Mouse (Mus musculus): Measurements from ENCODE around the gene Irf2. TPM values are rescaled to one million over a fixed set of nuclear protein-coding genes. Genes with fewer than 3 reads are reported as not detected.

Irf2 gene
- polyA plus RNA-seq, 1 experiment from 2014 or later: 27.0 TPM

DNA sequence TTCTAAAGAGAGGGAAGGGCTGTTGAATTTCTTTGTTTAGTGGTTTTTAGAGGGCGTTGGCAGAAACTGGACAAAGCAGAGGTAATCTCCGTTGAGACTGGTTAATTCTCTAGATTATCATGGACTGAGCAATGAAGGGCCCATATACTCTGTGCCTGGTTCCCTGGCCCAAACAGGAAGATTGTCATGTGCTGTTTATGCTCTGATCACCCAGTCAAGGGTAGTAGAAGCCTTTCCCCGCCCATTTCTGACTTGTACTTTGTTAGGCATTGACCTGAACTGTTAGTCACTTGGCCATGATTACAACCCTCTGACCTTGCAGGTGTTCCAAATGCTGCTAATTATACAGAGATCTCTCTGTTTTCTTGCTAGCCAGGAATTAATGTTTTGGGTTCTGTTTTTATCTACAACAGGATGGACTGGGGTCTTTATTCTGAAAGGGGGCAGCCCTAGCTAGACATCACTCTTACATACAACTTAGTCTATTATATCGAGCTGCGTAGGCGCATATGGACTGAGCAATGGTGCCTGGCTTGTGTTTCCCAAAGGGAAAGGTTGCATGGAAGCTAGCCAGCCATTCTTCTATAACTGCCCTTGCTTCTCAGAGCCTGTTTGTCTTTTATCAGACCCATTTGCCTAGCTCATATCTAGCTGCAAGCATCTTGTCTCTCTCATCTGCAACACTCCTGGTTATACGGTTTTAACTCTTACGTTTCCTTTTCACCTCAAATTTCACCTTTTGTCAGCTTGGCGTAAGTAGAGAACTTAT, 143.9 kb downstream of the Irf2 start:
- 77% methylated on average over 9 of the region's 9 CpGs for WGBS
- H3K4me3 ChIP-seq (ENCODE audit: low read depth, low read length): no peak overlapping the region
- H3K27me3 ChIP-seq (ENCODE audit: control insufficient read depth, insufficient read depth, low read length): no peaks in the 10 kb centered on the region
- H3K27ac ChIP-seq (replicated peaks): peak overlapping the region; percentile 56
- ATAC-seq (ENCODE audit: low FRiP score, low TSS enrichment) (peak; percentile 70), DNase-seq (ENCODE audit: low spot score) (no peak)
- H3K4me1 ChIP-seq (replicated peaks; ENCODE audit: control insufficient read depth, insufficient read depth): peaks cover 2% of the 10 kb centered on the region
- no peak overlapping the region for H3K9ac ChIP-seq (ENCODE audit: low read length)
- H3K9me3 ChIP-seq (ENCODE audit: control insufficient read depth, low read length): no peaks in the 10 kb centered on the region; the same call in 1 of the 2 replicates
- no peaks in the 10 kb centered on the region for H3K36me3 ChIP-seq (ENCODE audit: control insufficient read depth, insufficient read depth, low read length)
- no peak overlapping the region for H3K4me2 ChIP-seq (replicated peaks; ENCODE audit: low read depth)
- no peak for TF ChIP-seq EP300 (optimal IDR thresholded peaks at IDR 0.05)

DNA sequence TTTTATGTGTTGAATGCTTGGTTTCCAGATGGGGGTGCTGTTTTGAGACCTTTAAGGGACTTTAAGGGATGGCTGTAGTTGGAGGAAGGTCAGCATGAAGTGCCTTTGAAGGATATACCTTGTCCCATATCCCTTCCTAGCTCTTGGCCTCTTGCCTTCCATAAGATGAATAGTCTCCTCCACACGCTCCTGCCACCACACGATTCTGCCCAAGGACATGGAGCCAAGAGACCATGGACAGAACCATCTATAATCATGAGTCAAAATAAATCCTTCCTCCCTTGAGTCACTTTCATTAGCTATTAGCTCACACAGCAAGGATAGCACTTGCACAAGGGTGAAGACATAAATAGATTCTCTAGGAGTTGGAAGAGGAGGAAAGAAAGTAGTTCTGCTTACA, 146.3 kb downstream of the Irf2 start:
- Histone ChIP-seq H3K36me3 (ENCODE audit: control insufficient read depth, insufficient read depth, low read length) (no peaks in the 10 kb centered on the region), H3K9me3 (ENCODE audit: control insufficient read depth, low read length) (no peaks in the 10 kb centered on the region; the same call in 1 of the 2 replicates), H3K4me1 (replicated peaks; ENCODE audit: control insufficient read depth, insufficient read depth) (peaks cover 5% of the 10 kb centered on the region), H3K27me3 (ENCODE audit: control insufficient read depth, insufficient read depth, low read length) (no peaks in the 10 kb centered on the region), H3K9ac (ENCODE audit: low read length) (no peak overlapping the region), H3K27ac (replicated peaks) (no peak overlapping the region), H3K4me2 (replicated peaks; ENCODE audit: low read depth) (no peak overlapping the region), H3K4me3 (ENCODE audit: low read depth, low read length) (no peak overlapping the region)
- no peak for TF ChIP-seq CTCF (IDR thresholded peaks at IDR 0.05; ENCODE audit: low read depth)
- WGBS: 81% methylated on average over 2 of the region's 2 CpGs
- DNase-seq (ENCODE audit: low spot score): no peak
- ATAC-seq (ENCODE audit: low FRiP score, low TSS enrichment): no peak

DNA sequence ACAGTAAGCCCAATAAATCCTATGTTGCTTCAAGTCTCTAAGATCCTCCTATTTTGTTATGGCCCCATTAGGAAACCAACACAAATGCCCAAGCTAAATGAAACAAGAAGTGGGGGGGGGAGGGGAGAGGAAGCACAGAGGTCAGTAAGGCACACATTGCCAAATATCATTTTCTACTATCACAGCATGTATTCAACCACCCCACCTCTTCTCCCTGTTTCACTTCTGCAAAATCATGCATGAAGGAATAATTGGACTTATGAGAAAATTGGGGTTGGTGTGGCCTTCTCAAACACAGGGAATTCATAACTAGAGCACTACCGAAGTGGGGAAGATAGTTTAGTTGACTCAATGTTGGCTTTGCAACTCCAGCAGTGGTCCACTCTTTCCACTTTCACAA, 146.7 kb downstream of the Irf2 start:
- ATAC-seq (ENCODE audit: low FRiP score, low TSS enrichment) (no peak), DNase-seq (ENCODE audit: low spot score) (no peak)
- H3K4me3 ChIP-seq (ENCODE audit: low read depth, low read length): no peak overlapping the region
- no peaks in the 10 kb centered on the region; the same call in 1 of the 2 replicates for H3K9me3 ChIP-seq (ENCODE audit: control insufficient read depth, low read length)
- H3K9ac ChIP-seq (ENCODE audit: low read length): no peak overlapping the region
- TF ChIP-seq EP300 (optimal IDR thresholded peaks at IDR 0.05) (no peak), CTCF (IDR thresholded peaks at IDR 0.05; ENCODE audit: low read depth) (no peak)
- H3K27ac ChIP-seq (replicated peaks): no peak overlapping the region
- no peaks in the 10 kb centered on the region for H3K27me3 ChIP-seq (ENCODE audit: control insufficient read depth, insufficient read depth, low read length)
- H3K4me1 ChIP-seq (replicated peaks; ENCODE audit: control insufficient read depth, insufficient read depth): peaks cover 5% of the 10 kb centered on the region
- no peaks in the 10 kb centered on the region for H3K36me3 ChIP-seq (ENCODE audit: control insufficient read depth, insufficient read depth, low read length)
- 81% methylated on average over 1 of the region's 1 CpGs for WGBS
- no peak overlapping the region for H3K4me2 ChIP-seq (replicated peaks; ENCODE audit: low read depth)

DNA sequence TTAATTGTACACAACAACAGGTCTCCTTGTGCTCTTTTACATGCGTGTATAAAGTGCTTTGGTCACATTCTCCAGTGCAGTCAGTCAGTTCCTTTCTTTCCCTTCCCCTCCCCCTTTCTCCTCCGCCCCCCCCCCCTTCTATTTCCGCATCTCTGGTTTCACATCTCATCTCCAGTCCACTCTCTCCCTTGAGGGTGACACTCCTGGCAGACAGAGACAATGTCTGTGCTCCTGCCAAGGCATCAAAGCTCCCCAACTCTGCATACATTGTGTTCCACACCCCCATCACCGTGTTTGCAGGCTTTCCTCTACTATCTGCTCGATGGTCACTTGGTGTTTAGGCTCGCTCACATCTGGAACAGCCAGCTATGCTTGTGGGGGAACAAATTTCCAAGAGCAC, 147.9 kb downstream of the Irf2 start:
- Histone ChIP-seq H3K9ac (ENCODE audit: low read length) (no peak overlapping the region), H3K27ac (replicated peaks) (0 out of 2 replicates have a peak overlapping the region, but pooled peaks have one; percentile 13), H3K4me1 (replicated peaks; ENCODE audit: control insufficient read depth, insufficient read depth) (peaks cover 5% of the 10 kb centered on the region), H3K4me2 (replicated peaks; ENCODE audit: low read depth) (no peak overlapping the region), H3K36me3 (ENCODE audit: control insufficient read depth, insufficient read depth, low read length) (no peaks in the 10 kb centered on the region), H3K9me3 (ENCODE audit: control insufficient read depth, low read length) (no peaks in the 10 kb centered on the region; the same call in 1 of the 2 replicates), H3K4me3 (ENCODE audit: low read depth, low read length) (no peak overlapping the region), H3K27me3 (ENCODE audit: control insufficient read depth, insufficient read depth, low read length) (no peaks in the 10 kb centered on the region)
- no peak for ATAC-seq (ENCODE audit: low FRiP score, low TSS enrichment)
- WGBS: 72% methylated on average over 5 of the region's 6 CpGs
- TF ChIP-seq CTCF (IDR thresholded peaks at IDR 0.05; ENCODE audit: low read depth): no peak
- TF ChIP-seq EP300 (optimal IDR thresholded peaks at IDR 0.05): no peak
- no peak for DNase-seq (ENCODE audit: low spot score)

DNA sequence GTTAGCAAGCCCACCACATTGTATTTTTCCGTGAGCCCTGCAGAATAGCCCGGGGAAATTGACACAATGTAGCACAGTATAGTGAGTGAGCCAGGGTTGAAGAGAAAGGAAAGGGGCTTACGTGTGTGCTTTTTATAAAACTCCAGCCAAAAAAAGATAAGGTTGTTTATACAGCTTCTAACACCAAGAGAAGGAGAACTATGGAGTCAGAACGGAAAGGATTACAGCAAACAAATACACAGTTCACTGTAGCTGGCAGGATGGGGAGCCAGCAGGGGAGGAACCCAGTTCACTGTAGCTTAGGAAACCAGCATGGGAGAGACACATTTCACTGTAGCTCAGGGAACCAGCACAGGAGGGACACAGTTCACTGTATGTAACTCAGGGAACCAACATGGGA, 149.0 kb downstream of the Irf2 start:
- Histone ChIP-seq H3K27me3 (ENCODE audit: control insufficient read depth, insufficient read depth, low read length) (no peaks in the 10 kb centered on the region), H3K36me3 (ENCODE audit: control insufficient read depth, insufficient read depth, low read length) (no peaks in the 10 kb centered on the region), H3K9me3 (ENCODE audit: control insufficient read depth, low read length) (no peaks in the 10 kb centered on the region; the same call in 1 of the 2 replicates), H3K9ac (ENCODE audit: low read length) (no peak overlapping the region), H3K4me3 (ENCODE audit: low read depth, low read length) (no peak overlapping the region), H3K27ac (replicated peaks) (peak overlapping the region; percentile 67), H3K4me2 (replicated peaks; ENCODE audit: low read depth) (no peak overlapping the region), H3K4me1 (replicated peaks; ENCODE audit: control insufficient read depth, insufficient read depth) (peaks cover 5% of the 10 kb centered on the region)
- WGBS: 12% methylated on average over 4 of the region's 4 CpGs
- TF ChIP-seq EP300 (optimal IDR thresholded peaks at IDR 0.05) (no peak), CTCF (IDR thresholded peaks at IDR 0.05; ENCODE audit: low read depth) (no peak)
- ATAC-seq (ENCODE audit: low FRiP score, low TSS enrichment) (peak; percentile 83), DNase-seq (ENCODE audit: low spot score) (peak; percentile 55)

DNA sequence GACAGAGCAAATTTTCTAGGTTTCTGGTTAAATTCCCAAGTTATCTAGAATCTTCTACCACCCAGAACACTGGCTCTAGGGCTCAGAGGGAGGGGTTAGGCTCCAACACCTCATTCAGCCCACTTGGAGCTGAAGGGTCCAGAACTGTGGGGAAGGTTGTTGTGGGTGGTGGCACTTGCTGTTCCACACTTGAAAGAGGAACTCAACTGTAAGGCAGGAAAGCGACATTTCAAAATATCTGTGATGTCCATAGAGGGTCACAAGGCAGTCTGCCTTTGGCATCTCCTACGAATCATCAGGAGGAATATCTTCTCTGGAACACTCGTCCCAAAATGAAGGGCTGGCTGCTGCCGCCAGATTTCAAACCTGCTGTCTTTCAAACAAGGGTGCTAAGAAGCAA, 150.7 kb downstream of the Irf2 start:
- Histone ChIP-seq H3K27ac (replicated peaks) (no peak overlapping the region), H3K36me3 (ENCODE audit: control insufficient read depth, insufficient read depth, low read length) (no peaks in the 10 kb centered on the region), H3K4me2 (replicated peaks; ENCODE audit: low read depth) (no peak overlapping the region), H3K9ac (ENCODE audit: low read length) (no peak overlapping the region), H3K27me3 (ENCODE audit: control insufficient read depth, insufficient read depth, low read length) (no peaks in the 10 kb centered on the region), H3K9me3 (ENCODE audit: control insufficient read depth, low read length) (no peaks in the 10 kb centered on the region; the same call in 1 of the 2 replicates), H3K4me3 (ENCODE audit: low read depth, low read length) (no peak overlapping the region), H3K4me1 (replicated peaks; ENCODE audit: control insufficient read depth, insufficient read depth) (peaks cover 5% of the 10 kb centered on the region)
- no peak for TF ChIP-seq CTCF (IDR thresholded peaks at IDR 0.05; ENCODE audit: low read depth)
- no peak for TF ChIP-seq EP300 (optimal IDR thresholded peaks at IDR 0.05)
- no peak for DNase-seq (ENCODE audit: low spot score)
- no peak for ATAC-seq (ENCODE audit: low FRiP score, low TSS enrichment)
- 79% methylated on average over 4 of the region's 4 CpGs for WGBS
